Mouse (Mus musculus) MN1 (cell line): ENCODE data around the gene Rad21l.
"Not testable (repeated sequence)": the region's sequence is repeated elsewhere in the genome, so short reads cannot be mapped to it uniquely, and the experiment has no call there.

Experiments
- DNase-seq: peaks from one replicate; pipeline ENCODE4 v3.0.0-alpha.2; 2016; ENCODE audit warnings: low spot score

The Rad21l gene

GRCm38 (mm10) chr2:151628011-151628410, 40.3 kb downstream of the Rad21l start:
- DNase-seq: no peak

- DNase-seq: no peak
Measured at GRCm38 (mm10) chr2:151626296-151626695, 42.0 kb downstream of the Rad21l start.

DNA sequence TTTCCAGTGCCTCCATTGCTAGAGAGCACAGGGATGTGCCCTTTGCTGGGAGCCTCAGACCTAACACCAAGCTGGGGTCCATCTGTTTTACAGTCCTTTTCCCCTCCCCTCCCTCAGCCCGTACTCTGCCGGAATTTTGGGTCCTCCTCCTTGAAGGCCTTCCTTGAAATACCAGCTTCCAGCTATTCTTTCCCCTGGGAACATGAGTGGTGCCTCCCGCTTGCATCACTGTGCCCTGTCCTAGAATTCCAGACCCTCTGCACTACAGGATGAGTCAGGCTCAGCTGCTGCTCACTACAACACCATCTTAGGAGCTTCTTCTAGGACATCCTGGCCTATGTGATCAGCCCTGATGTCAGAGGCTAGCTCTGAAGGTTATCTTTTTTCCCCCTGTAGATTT, 44.6 kb downstream of the Rad21l start:
- peak; percentile 45 for DNase-seq

DNA sequence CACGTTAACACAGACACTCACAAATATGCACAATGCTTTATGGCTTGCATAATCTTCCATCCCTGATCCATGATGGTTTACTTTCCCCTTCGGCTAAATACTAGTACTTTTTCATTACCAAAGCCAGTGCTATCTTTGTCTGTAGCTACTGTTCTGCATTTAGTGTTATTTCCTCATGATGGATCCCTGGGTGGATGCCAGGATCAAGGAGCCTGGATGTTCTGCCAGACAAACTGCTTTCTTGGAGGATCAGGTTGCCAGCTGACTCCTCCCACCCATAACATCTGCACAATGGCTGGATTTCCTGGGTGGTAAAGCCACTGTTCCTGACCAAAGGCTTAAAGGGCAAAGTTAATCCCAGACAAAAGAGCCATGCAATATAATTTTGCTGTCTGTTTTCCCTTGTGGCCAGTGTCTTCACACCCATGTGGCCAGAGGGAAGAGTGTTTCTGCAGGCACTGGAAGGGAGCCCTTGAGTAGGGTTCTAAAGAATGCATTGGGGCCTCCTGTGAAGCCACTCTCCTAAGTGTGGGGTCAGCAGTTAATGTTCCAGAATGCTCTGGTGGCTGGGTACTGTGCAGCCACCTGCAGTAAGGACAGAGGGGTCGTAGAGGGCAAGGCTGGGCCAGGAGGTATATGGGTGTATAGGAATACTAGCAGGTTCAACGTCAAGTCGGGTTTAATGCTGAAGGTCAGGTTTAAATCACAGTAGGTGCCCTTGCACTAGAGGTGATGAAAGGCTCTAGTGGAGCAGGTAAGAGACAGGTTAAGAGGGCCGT, 51.6 kb downstream of the Rad21l start:
- peak; percentile 45 for DNase-seq

- DNase-seq: not testable (repeated sequence)
Measured at GRCm38 (mm10) chr2:151615779-151616178, 52.6 kb downstream of the Rad21l start.

DNA sequence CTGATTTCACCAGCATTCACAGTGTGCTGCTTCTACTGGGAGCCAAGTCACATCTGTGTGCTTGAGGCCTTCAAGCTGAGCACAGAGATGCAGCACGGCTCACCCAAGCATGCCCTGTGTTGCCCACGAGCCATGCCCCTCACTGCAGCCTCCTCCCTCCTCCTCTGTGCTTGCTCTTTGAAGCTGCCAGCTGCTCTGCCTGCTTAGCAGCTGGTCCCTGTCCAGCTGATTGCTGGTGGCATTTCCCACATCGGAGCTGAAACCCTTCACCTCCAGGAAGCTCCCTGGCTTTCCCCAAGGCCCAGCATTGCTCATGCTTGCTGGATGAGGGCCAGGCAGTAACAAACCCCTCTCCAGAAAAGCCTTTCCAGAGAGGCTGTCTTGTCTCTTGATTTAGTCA, 58.4 kb downstream of the Rad21l start:
- DNase-seq: peak; percentile 82

- no peak for DNase-seq
Measured at GRCm38 (mm10) chr2:151608435-151608834, 59.9 kb downstream of the Rad21l start.

GRCm38 (mm10) chr2:151605437-151605987, 62.8 kb downstream of the Rad21l start:
- peak; percentile 85 for DNase-seq

DNA sequence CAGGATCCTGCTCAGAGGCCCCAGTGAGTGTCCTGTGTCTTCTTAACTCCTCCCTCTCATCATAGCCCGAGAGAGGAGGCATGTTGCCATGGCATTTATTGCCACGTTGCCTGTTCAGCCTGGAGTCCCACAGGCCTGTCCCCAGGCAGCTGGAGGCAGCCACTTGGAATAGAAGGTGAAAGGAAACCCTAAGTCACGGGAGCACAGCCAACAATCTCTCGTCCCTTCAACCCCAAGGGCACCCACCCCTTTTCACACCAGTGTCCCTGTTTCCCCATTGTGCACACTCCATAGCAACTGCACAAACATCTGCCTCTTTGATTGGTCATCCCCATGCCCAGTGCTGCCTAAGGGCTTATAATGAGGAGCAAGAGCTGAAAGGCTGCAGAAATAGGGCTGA, 64.7 kb downstream of the Rad21l start:
- DNase-seq: peak; percentile 37

DNA sequence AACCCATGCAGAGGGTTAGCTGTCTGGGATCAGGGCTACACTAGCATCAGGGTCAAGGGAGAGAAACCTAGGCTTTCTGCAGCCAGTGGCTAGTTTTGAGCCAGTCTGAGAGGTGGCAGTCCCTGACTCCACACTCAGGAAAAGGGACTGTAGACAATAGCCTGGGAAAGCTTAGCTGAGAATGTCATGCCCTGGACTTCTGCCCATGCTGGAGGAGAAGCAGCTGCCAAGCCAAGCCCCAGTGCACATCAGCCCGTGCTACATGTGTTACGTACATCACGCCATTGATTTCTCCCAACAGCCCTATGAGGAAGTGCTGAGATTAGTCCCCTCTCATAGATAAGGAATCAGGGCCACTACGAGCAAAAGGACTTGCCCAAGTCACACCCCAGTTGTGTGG, 66.2 kb downstream of the Rad21l start:
- no peak for DNase-seq

- no peak for DNase-seq
Measured at GRCm38 (mm10) chr2:151598068-151598467, 70.3 kb downstream of the Rad21l start.
